Mouse (Mus musculus) thymus, postnatal 0 days (tissue): ENCODE measurements around the gene Gm10190. TPM values are rescaled to one million over a fixed set of nuclear protein-coding genes. Genes with fewer than 3 reads are reported as not detected.

ENCODE experiments used
- polyA plus RNA-seq: library from polyadenylated mRNA; unstranded; fragments of >200 nt; fragmentation: Nextera tagmentation; extraction: Ambion mirVana; gene quantifications from 2 replicates; pipeline ENCODE4 v1.2.1, GENCODE M21; 2015

Gene Gm10190
- polyA plus RNA-seq, 1 experiment from 2014 or later = 1.6 TPM

Other genes starting within 250 kb of the Gm10190 start
- gene Galm, start 246.1 kb downstream of the Gm10190 start, polyA plus RNA-seq = 7.6 and 8.4 TPM in 2 replicates
- 705 and 759 TPM in 2 replicates for gene Srsf7, start 166.2 kb downstream of the Gm10190 start, polyA plus RNA-seq
- 0.07 and 0.12 TPM in 2 replicates for gene Ttc39d, start 166.1 kb downstream of the Gm10190 start, polyA plus RNA-seq
- gene Gemin6, start 149.1 kb downstream of the Gm10190 start, polyA plus RNA-seq = 41.4 and 50.8 TPM in 2 replicates
- 14.8 and 17.6 TPM in 2 replicates for gene Morn2, start 83.3 kb downstream of the Gm10190 start, polyA plus RNA-seq
- 8.5 and 9.5 TPM in 2 replicates for gene Dhx57, start 83.1 kb downstream of the Gm10190 start, polyA plus RNA-seq
- gene Arhgef33, start 66.1 kb downstream of the Gm10190 start, polyA plus RNA-seq = 1.4 and 1.5 TPM in 2 replicates
- 3.2 and 3.8 TPM in 2 replicates for gene Sos1, start 106.9 kb upstream of the Gm10190 start, polyA plus RNA-seq
- gene Cdkl4, start 204.3 kb upstream of the Gm10190 start, polyA plus RNA-seq = 0.32 and 0.36 TPM in 2 replicates